Mouse (Mus musculus) heart, embryonic 14.5 days (tissue): ENCODE measurements at regions not wholly inside any gene's neighbourhood (a gene's known extent, or its start where the extent isn't known, plus 50 kb on each side); places are given as distances from the start of the nearest gene placed in this dataset.

Experiments
- ATAC-seq: fragments of 200-750 bp; cut with Nextera tagmentation; 2 replicates; pipeline ENCODE4 v1.8.0; 2017; ENCODE audit warnings: low read depth, moderate TSS enrichment; ENCODE audit not compliant: insufficient number of reproducible peaks, insufficient read depth, low FRiP score
- H3K27ac ChIP-seq, 2 experiments: fragments of 200-500 bp in 1 of 2; fragments of 300-500 bp in 1 of 2; sonication (generic) in 1 of 2; replicated peaks in 1 of 2; 2 replicates each; pipeline ENCODE4 v1.5.1; 2012 to 2014; ENCODE audit warnings: low read depth in 2 of 2, low read length in 2 of 2, control low read depth in 1 of 2, mild to moderate bottlenecking in 1 of 2, mixed read lengths in 1 of 2; ENCODE audit not compliant: control insufficient read depth in 1 of 2, insufficient read depth in 1 of 2
- H3K27me3 ChIP-seq: fragments of 300-500 bp; sonication (generic); 2 replicates; pipeline ENCODE4 v1.6.1; 2014; ENCODE audit warnings: mild to moderate bottlenecking, low read length, control low read depth; ENCODE audit not compliant: control insufficient read depth, insufficient read depth
- H3K36me3 ChIP-seq: fragments of 300-500 bp; sonication (generic); 2 replicates; pipeline ENCODE4 v1.6.1; 2014; ENCODE audit warnings: mild to moderate bottlenecking, control low read depth, low read length, mixed read lengths; ENCODE audit not compliant: control insufficient read depth, insufficient read depth
- H3K4me1 ChIP-seq, 2 experiments: fragments of 200-500 bp in 1 of 2; fragments of 300-500 bp in 1 of 2; sonication (generic) in 1 of 2; 2 replicates each; pipeline ENCODE4 v1.6.1; 2012 to 2014; ENCODE audit warnings: low read length in 2 of 2, control low read depth in 1 of 2, mixed read lengths in 1 of 2; ENCODE audit not compliant: control insufficient read depth in 2 of 2, insufficient read depth in 2 of 2
- H3K4me2 ChIP-seq: fragments of 300-500 bp; sonication (generic); 2 replicates; pipeline ENCODE4 v1.6.1; 2014; ENCODE audit warnings: mild to moderate bottlenecking, low read length
- H3K4me3 ChIP-seq, 2 experiments: fragments of 200-500 bp in 1 of 2; fragments of 300-500 bp in 1 of 2; sonication (generic) in 1 of 2; 2 replicates each; pipeline ENCODE4 v1.5.1; 2012 to 2014; ENCODE audit warnings: low read length in 2 of 2, mild to moderate bottlenecking in 2 of 2, control low read depth in 1 of 2, low read depth in 1 of 2, moderate library complexity in 1 of 2; ENCODE audit not compliant: control insufficient read depth in 1 of 2, insufficient read depth in 1 of 2
- H3K9ac ChIP-seq: fragments of 300-500 bp; sonication (generic); 2 replicates; pipeline ENCODE4 v1.6.1; 2014; ENCODE audit warnings: mild to moderate bottlenecking, low read length
- H3K9me3 ChIP-seq: fragments of 300-500 bp; sonication (generic); 2 replicates; pipeline ENCODE4 v1.6.1; 2016; ENCODE audit warnings: low read length, control low read depth; ENCODE audit not compliant: control insufficient read depth
- WGBS: fragments of 180-500 bp; shearing (Covaris S2); extraction: QIAGEN DNeasy Blood & Tissue Kit; methylation state at CpG from one replicate; pipeline ENCODE4 v1.1.7; 2014; 5-methylcytosine and 5-hydroxymethylcytosine counted together

DNA sequence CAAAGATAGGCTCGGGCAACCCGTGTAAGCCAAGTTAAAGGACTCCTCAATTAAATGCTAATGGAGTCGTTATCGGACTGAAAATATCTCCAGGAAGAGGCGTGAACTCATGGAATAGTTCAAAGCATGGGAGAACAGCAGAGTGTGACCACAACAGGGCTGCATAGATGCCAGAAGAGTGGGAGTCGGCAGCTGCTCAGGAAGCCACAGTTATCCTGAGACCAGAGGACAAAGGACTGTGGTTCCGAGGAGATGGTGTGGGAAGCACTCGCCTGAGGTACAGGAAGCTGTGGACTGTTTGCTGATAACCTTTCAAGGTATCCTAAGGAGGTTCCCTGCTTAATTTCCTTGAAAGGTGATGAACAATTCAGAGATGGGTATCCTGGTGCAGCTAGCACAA lies 290.5 kb upstream of the Lyplal1 start:
- ATAC-seq = no peak; the same call in 1 of the 2 replicates
- no peak overlapping the region for H3K4me3 ChIP-seq
- WGBS = 52% methylated on average over 8 of the region's 8 CpGs
- no peaks in the 10 kb centered on the region for H3K9me3 ChIP-seq
- H3K9ac ChIP-seq = no peak overlapping the region
- H3K4me1 ChIP-seq = peaks cover 13 to 18% of the 10 kb centered on the region in 2 experiments
- no peaks in the 10 kb centered on the region for H3K36me3 ChIP-seq
- no peak overlapping the region for H3K4me2 ChIP-seq
- H3K27me3 ChIP-seq = no peaks in the 10 kb centered on the region
- H3K27ac ChIP-seq = no peak overlapping the region; a peak in 1 of 4 replicates

DNA sequence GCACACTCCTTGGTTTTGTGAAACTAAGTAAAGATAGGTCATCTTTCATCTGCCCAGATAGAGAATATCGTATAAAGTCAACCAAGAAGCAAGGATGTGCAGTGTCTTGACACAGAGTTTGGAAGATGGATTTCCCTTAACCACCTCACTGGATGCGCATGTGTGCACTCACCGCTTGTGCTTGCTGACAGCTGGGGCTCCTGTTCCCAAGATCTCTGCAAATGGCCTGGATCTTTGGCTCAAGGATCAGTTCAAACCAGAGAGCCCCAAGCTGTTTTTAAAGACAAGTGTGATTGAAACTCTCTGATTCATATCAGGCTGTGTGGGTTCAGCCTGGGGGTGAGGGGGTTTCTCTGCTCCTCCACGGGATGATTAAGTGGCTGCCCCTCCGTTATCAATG lies 288.6 kb upstream of the Lyplal1 start:
- H3K27me3 ChIP-seq = no peaks in the 10 kb centered on the region
- no peak overlapping the region for H3K9ac ChIP-seq
- WGBS = 44% methylated on average over 5 of the region's 5 CpGs
- no peak overlapping the region for H3K27ac ChIP-seq
- H3K36me3 ChIP-seq = no peaks in the 10 kb centered on the region
- peaks cover 10 to 18% of the 10 kb centered on the region in 2 experiments for H3K4me1 ChIP-seq
- no peak for ATAC-seq
- no peaks in the 10 kb centered on the region for H3K9me3 ChIP-seq
- H3K4me3 ChIP-seq = no peak overlapping the region
- no peak overlapping the region for H3K4me2 ChIP-seq

DNA sequence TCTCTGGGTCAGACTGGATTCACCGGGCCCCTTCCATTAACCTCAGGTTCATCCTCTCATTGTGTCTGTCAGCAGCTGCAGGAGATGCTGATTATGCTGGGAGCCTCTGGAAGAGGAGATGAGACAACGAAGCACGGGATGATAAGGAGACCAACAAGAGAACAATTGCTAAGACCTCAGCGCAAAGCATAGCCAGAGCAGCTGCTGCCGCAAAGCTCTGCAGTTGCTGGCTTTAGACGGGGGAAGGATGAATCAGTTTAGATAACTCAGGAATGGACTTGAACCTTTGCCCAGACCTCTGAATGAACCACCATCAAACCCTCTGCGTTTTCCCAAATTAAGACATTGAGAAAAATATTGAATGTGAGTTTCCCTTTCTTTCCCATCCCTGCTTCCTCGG lies 282.7 kb upstream of the Lyplal1 start:
- peaks cover 4 to 17% of the 10 kb centered on the region in 2 experiments; a peak in 3 of 4 replicates for H3K4me1 ChIP-seq
- peak; percentile 54; the same call in 1 of the 2 replicates for ATAC-seq
- H3K9me3 ChIP-seq = no peaks in the 10 kb centered on the region
- H3K4me2 ChIP-seq = peak overlapping the region; percentile 23
- WGBS = 7% methylated on average over 8 of the region's 8 CpGs
- no peaks in the 10 kb centered on the region for H3K36me3 ChIP-seq
- 0 out of 4 replicates have a peak overlapping the region, but pooled peaks have one; percentile 2 to 12 for H3K27ac ChIP-seq
- H3K4me3 ChIP-seq = no peak overlapping the region
- no peak overlapping the region for H3K9ac ChIP-seq
- no peaks in the 10 kb centered on the region for H3K27me3 ChIP-seq

DNA sequence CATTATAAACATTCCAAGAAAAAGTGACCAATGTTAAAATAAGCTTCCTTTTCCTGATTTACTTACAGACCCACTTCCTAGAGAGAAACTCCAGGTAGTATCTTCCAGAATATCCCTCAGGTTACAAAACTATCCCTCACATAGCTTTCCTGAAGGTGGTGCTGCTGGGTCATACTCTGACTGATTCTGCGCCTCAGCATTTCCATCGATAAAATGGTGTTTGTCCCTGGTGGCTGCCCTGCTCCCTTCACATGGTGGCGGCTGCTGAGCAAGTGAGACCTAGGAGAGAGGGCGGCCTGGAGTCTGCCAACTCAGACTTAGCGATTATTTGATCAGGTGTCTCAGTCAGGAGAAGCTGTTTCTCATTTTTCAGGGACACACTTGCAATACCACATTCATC lies 275.9 kb upstream of the Lyplal1 start:
- Histone ChIP-seq H3K9ac (no peak overlapping the region), H3K4me2 (no peak overlapping the region), H3K4me3 (no peak overlapping the region), H3K27ac (no peak overlapping the region), H3K27me3 (no peaks in the 10 kb centered on the region), H3K4me1 (no peaks in the 10 kb centered on the region), H3K9me3 (no peaks in the 10 kb centered on the region), H3K36me3 (no peaks in the 10 kb centered on the region)
- no peak for ATAC-seq
- WGBS = 59% methylated on average over 5 of the region's 5 CpGs

DNA sequence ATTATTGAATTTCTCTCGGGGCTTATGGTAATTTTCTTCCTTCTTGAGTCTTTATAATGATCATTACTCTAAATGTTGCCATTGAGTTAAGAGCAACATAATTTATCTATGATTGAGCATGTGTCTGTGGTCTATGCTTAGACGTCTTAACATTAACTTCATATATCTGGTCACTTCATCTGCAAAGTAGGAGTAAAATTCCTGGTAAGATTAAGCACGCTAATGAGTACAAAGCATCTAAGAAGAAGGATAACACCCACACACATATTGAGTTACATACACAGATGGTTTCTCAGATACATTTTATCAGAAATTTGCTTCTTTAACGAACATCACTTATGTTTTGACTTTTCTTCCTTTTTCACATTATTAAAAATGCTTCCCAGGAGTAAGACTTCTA lies 267.3 kb upstream of the Lyplal1 start:
- WGBS = 77% methylated on average over 4 of the region's 4 CpGs
- no peaks in the 10 kb centered on the region for H3K27me3 ChIP-seq
- no peaks in the 10 kb centered on the region for H3K4me1 ChIP-seq
- no peaks in the 10 kb centered on the region for H3K9me3 ChIP-seq
- ATAC-seq = no peak
- H3K4me3 ChIP-seq = no peak overlapping the region
- no peak overlapping the region for H3K4me2 ChIP-seq
- no peak overlapping the region for H3K9ac ChIP-seq
- H3K27ac ChIP-seq = no peak overlapping the region
- H3K36me3 ChIP-seq = no peaks in the 10 kb centered on the region

DNA sequence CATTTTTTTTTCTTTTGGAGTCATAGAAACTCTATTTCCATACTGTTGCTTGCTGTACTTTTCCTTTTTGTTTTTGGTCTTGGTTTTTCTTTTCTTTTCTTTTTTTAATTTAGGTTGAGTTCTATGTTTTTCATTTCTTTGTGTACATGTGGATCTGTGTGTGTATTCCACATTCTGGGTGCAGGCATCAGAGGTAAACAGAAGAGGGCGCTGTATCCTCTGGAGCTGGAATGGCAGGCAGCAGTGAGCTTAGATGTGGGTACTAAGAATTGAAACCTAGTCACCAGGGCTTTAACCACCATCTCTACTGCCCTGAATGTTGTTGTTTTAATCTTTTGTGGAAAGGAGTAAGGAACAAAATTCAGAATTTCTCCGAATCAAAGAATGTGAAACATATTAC lies 266.3 kb upstream of the Lyplal1 start:
- Histone ChIP-seq H3K27me3 (no peaks in the 10 kb centered on the region), H3K4me1 (no peaks in the 10 kb centered on the region), H3K36me3 (no peaks in the 10 kb centered on the region), H3K9me3 (no peaks in the 10 kb centered on the region), H3K9ac (no peak overlapping the region), H3K4me2 (no peak overlapping the region), H3K27ac (no peak overlapping the region), H3K4me3 (no peak overlapping the region)
- WGBS = 76% methylated on average over 2 of the region's 2 CpGs
- ATAC-seq = no peak

DNA sequence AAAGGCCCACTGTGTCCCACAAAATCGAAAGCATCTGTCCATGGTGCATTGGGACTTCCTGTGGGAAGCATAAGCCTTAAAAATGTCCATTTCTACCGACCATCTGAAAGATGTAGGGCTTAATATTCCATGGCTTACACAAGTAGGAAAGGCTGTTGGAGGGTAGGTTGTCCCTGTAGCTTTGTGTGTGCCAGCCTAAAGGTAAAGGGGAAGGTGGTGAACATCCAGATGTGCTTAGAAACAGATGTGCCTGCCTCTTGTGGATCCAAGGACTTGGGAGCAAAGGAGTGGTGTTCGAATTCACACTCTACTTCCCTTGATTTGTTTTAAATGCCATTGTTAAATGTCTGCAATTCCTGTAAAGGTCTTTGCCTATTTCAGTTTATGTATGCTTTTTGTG lies 265.9 kb upstream of the Lyplal1 start:
- 77% methylated on average over 3 of the region's 3 CpGs for WGBS
- no peaks in the 10 kb centered on the region for H3K4me1 ChIP-seq
- H3K27ac ChIP-seq = no peak overlapping the region
- no peaks in the 10 kb centered on the region for H3K36me3 ChIP-seq
- no peaks in the 10 kb centered on the region for H3K27me3 ChIP-seq
- H3K4me3 ChIP-seq = no peak overlapping the region
- no peak for ATAC-seq
- H3K4me2 ChIP-seq = no peak overlapping the region
- H3K9me3 ChIP-seq = no peaks in the 10 kb centered on the region
- no peak overlapping the region for H3K9ac ChIP-seq
